Mouse (Mus musculus): Measurements from ENCODE around the gene Ddah1.

DNA sequence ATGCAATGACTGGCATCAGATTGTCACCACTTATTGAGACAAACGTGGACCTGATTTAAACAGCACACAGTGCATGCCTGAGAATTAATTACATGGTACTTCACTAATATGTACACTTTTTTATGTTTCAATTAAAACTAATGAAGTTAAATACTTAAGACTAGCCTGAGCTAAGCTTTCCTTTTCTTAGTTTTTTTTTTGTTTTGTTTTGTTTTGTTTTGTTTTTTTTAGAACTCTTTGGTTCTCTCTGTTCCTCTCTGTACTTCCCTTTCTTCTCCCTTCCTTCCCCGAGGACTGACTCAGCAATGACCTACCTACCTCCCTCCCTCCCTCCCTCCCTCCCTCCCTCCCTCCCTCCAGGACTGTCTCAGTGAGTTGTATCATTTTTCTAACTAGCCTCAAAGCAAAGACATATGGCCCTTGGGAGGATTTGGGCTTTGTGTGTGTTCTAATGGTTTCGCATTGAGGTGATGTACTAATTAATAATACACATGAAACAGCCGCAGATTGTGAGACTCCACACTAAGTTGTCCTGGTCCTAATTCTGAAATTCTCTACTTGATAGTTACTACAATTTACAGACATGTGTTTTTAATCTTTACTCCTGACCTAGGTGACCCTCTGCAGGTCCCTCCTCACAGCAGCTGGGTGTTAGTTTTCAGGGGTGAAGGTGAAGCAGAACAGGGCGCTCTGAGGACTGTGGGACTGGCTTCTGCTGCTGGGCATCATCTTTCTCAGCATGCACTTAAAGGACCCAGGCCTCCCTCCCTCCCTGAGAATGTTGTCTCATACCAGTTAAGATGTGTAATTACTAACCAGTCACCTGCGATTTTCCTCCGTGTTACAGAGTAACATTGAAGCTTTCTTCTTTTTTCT is 171.3 kb downstream of the Ddah1 start:
- TF ChIP-seq CTCF (IDR thresholded peaks at IDR 0.05; ENCODE audit: low read depth), result no peak
- no peak for TF ChIP-seq EP300 (IDR thresholded peaks at IDR 0.05; ENCODE audit: low read depth)

Measured in heart, postnatal 0 days (tissue).